Mouse (Mus musculus) kidney, adult 2 months (tissue): ENCODE results near the gene Trip12. TPM values are rescaled to one million over a fixed set of nuclear protein-coding genes. Genes with fewer than 3 reads are reported as not detected.

Experiments used
- DNase-seq: peaks from one replicate; pipeline ENCODE4 v3.0.0; 2021
- H3K27ac ChIP-seq: fragments of 200-500 bp; 2 replicates; pipeline ENCODE4 v1.5.1; 2012; ENCODE audit warnings: low read depth, low read length, control low read depth, inconsistent platforms; ENCODE audit not compliant: insufficient read depth
- H3K27me3 ChIP-seq: fragments of 200-500 bp; replicated peaks from 2 replicates; pipeline ENCODE4 v1.6.1; 2012; ENCODE audit warnings: mild to moderate bottlenecking, moderate library complexity, low read length, inconsistent platforms; ENCODE audit not compliant: control insufficient read depth, insufficient read depth
- H3K36me3 ChIP-seq: fragments of 200-500 bp; 2 replicates; pipeline ENCODE4 v1.6.1; 2012; ENCODE audit warnings: mild to moderate bottlenecking, moderate library complexity, low read length, inconsistent platforms; ENCODE audit not compliant: control insufficient read depth, insufficient read depth
- H3K4me1 ChIP-seq: fragments of 200-500 bp; 2 replicates; pipeline ENCODE4 v1.6.1; 2011; ENCODE audit warnings: low read length; ENCODE audit not compliant: control insufficient read depth, insufficient read depth
- H3K4me3 ChIP-seq: fragments of 200-500 bp; 2 replicates; pipeline ENCODE4 v1.5.1; 2011; ENCODE audit warnings: mild to moderate bottlenecking, low read depth, low read length, control low read depth; ENCODE audit not compliant: insufficient read depth
- CTCF ChIP-seq: fragments of 200-500 bp; conservative IDR thresholded peaks from 2 replicates; pipeline ENCODE4 v1.5.1; 2011; ENCODE audit warnings: low read depth, mild to moderate bottlenecking, control low read depth, low read length, moderate library complexity, mixed read lengths; ENCODE audit not compliant: insufficient read depth, insufficient read length
- POLR2A ChIP-seq: fragments of 200-500 bp; IDR thresholded peaks from one replicate; pipeline ENCODE4 v1.6.1; 2011; ENCODE audit warnings: low read depth, low read length, control low read depth
- WGBS: fragments of 180-500 bp; shearing (Covaris S2); methylation state at CpG from one replicate; pipeline ENCODE4 v1.1.7; 2018; 5-methylcytosine and 5-hydroxymethylcytosine counted together
- polyA plus RNA-seq: library from polyadenylated mRNA; depleted of rRNA; stranded (reverse); fragments of >200 nt; gene quantifications from 2 replicates; pipeline ENCODE4 v1.2.3, GENCODE M21; 2012

The Trip12 gene
- polyA plus RNA-seq, 1 experiment, result 35.7 TPM

DNA sequence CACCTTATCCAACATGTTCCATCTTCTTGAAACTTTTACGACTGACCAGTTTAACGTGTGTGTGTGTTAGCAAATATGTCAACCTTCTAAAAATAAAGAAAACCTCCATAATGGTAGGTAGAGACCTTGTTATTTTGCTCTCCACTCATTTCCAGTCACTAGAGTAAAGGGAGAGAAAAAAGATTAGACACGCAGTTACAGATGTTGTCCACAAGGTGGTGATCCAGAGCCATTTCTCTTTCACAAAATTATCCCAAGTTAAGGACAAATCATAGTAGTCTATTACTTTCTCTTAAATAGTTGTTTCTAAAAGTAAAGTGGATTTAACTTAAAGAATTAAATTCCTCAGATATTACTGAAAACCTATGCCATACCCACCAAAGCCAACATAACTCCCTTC lies 106.5 kb downstream of the Trip12 start:
- DNase-seq, result peak; percentile 8
- H3K27ac ChIP-seq, result no peak overlapping the region
- TF ChIP-seq CTCF (peak; percentile 31; the same call in 1 of the 2 replicates), POLR2A (no peak)
- 59% methylated on average over 3 of the region's 3 CpGs for WGBS
- no peaks in the 10 kb centered on the region for H3K27me3 ChIP-seq
- H3K4me3 ChIP-seq, result no peak overlapping the region
- H3K4me1 ChIP-seq, result no peaks in the 10 kb centered on the region
- peaks cover 19% of the 10 kb centered on the region for H3K36me3 ChIP-seq

DNA sequence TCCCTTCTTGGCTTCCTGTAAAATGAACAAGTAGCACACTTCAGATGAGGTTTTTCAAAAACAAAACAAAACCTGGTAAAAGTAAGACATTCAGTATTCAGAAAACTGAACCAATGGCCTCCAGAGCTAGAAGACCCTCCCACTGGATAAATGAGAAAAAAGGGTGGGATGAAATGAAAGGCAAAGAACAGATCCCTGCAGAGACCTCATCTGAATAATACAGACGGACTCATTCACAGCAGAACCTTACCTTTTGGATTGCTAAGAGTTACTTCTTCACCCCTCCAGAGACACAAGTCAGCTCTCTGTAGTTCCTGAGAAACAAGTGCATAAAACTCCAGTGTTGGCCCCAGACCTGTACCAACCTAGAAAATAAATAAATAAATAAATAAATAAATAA lies 108.6 kb downstream of the Trip12 start:
- H3K27me3 ChIP-seq, result no peaks in the 10 kb centered on the region
- TF ChIP-seq POLR2A (no peak), CTCF (no peak)
- H3K36me3 ChIP-seq, result peaks cover 19% of the 10 kb centered on the region
- no peak overlapping the region for H3K4me3 ChIP-seq
- H3K4me1 ChIP-seq, result no peaks in the 10 kb centered on the region
- H3K27ac ChIP-seq, result no peak overlapping the region
- WGBS, result 94% methylated on average over 1 of the region's 1 CpGs
- DNase-seq, result no peak

- Histone ChIP-seq H3K27ac (no peak overlapping the region), H3K4me1 (no peaks in the 10 kb centered on the region), H3K36me3 (peaks cover 13% of the 10 kb centered on the region), H3K4me3 (no peak overlapping the region), H3K27me3 (no peaks in the 10 kb centered on the region)
- TF ChIP-seq POLR2A (no peak), CTCF (no peak)
- DNase-seq, result no peak
These were observed 117.5 kb downstream of the Trip12 start for GRCm38 (mm10) chr1:84722841-84723240.

DNA sequence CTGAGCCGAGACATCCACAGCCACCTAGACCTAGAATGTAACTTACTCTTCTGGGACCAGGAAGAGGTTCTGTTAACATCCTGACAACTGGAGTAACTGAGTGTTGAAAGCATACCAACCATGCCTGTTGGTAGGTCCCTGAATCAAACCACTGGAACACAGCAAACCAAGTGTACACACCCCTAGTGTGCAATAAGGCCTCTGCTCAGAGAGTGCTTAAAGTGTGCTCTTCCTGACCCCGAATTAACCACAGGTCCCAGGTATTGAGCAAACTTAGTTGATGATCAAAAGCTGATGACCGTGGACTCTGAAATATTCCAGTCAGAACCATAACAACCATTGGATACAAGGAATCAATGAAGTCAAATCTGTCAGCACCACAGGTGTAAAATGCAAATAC lies 117.9 kb downstream of the Trip12 start:
- no peaks in the 10 kb centered on the region for H3K27me3 ChIP-seq
- H3K27ac ChIP-seq, result no peak overlapping the region
- peaks cover 11% of the 10 kb centered on the region for H3K36me3 ChIP-seq
- no peak overlapping the region for H3K4me3 ChIP-seq
- H3K4me1 ChIP-seq, result no peaks in the 10 kb centered on the region
- TF ChIP-seq POLR2A (no peak), CTCF (no peak)
- 96% methylated on average over 3 of the region's 3 CpGs for WGBS
- no peak for DNase-seq

DNA sequence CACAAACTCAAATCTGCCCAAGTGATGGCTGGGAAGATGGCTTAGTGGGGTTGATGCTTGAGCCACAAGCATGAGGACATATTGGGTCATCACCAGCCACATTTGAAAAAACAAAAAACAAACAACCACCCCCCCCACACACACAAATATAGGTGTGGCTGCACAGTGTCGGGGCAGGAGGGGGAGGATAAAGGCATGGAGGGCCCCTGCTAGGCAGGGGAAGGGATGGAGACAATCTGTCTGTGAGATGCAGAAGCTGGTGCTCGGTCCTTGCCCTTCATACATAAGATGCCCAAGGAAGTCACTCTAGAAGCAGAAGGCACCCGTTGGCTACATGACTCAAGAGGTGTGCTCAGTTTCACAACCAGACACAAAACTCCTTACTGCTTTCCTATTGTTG lies 118.4 kb downstream of the Trip12 start:
- DNase-seq, result no peak
- Histone ChIP-seq H3K27ac (no peak overlapping the region), H3K4me3 (no peak overlapping the region), H3K4me1 (no peaks in the 10 kb centered on the region), H3K36me3 (peaks cover 11% of the 10 kb centered on the region), H3K27me3 (no peaks in the 10 kb centered on the region)
- WGBS, result 88% methylated on average over 3 of the region's 3 CpGs
- TF ChIP-seq CTCF (no peak), POLR2A (no peak)

DNA sequence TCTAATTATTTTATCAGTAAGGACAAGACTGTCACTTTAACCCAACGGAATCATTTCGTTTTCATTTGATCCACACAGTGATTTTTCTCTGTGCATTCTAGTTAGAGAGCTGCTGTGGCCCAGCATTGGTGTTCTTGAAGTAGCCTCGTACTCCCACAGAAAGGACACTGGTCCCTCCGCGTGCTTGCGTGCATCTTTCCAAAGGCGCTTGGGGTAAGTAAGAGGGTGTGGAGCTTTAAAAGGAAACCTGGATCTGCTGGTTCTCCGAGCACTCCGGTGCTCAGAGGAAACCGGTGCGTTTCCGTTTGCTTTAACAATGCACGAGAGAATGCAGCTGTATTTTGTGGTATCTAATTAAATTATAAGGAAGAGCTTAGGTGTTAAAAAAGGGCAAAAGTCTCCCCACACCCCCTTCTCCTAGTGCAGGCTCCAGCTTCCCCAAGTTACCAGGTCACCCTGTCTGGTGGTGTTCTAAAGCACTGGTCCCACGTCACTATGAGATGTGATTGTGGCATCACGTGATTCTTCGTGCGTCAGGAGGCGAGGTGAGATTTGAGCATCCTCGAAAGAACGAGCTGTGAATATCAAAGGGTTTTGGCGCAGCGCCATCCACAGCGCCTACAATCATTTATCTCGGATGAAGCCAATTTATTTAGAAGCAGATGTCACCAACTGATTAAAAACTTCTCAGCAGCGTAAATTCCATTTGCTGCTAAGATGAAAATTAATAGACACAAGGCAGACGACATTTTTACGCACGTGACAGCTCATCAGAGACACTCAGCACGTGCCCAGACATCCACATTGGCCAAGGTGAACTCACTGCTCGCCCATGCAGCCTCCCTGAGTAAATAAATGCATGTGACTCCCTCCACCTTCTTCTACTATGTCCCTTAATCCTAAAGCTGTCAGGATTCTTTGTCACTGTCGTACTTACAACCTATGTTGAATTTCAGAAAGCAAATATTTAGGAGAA lies 130.2 kb downstream of the Trip12 start:
- no peaks in the 10 kb centered on the region for H3K4me1 ChIP-seq
- no peak for DNase-seq
- no peaks in the 10 kb centered on the region for H3K27me3 ChIP-seq
- 13% methylated on average over 31 of the region's 31 CpGs for WGBS
- TF ChIP-seq CTCF, result no peak
- TF ChIP-seq POLR2A, result no peak
- H3K36me3 ChIP-seq, result no peaks in the 10 kb centered on the region
- H3K27ac ChIP-seq, result no peak overlapping the region
- H3K4me3 ChIP-seq, result no peak overlapping the region

GRCm38 (mm10) chr1:84709406-84709805 lies 130.9 kb downstream of the Trip12 start:
- no peaks in the 10 kb centered on the region for H3K36me3 ChIP-seq
- H3K27ac ChIP-seq, result no peak overlapping the region
- no peak for DNase-seq
- no peaks in the 10 kb centered on the region for H3K27me3 ChIP-seq
- H3K4me1 ChIP-seq, result no peaks in the 10 kb centered on the region
- 32% methylated on average over 5 of the region's 5 CpGs for WGBS
- no peak overlapping the region for H3K4me3 ChIP-seq
- no peak for TF ChIP-seq POLR2A
- TF ChIP-seq CTCF, result no peak
